Mouse (Mus musculus): ENCODE results near the gene Heatr3.

DNA sequence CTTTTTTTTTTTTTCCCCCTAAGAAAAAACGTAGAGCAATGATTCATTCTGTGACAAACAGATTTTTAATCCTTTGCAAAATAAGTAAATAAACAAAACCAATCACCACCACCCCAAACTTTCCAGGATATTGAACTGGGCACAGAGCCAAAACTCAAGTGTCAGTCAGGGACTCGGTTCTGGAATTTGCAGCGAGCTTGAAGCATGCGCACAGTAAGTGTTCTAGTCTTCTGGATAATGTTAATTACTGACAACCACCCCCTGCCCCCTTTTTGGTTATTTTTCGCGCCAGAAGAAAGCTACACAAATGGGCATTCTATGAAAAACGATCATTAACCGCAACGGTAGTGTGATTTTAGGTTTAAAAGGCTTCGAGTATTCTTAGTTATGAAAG is 60.9 kb downstream of the Heatr3 start:
- no peak; the same call in 1 of the 2 replicates for TF ChIP-seq CTCF (IDR thresholded peaks at IDR 0.05)
- peak; percentile 34; the same call in 1 of the 2 replicates for TF ChIP-seq EP300 (IDR thresholded peaks at IDR 0.05)

Data from lung, postnatal 0 days (tissue).